Mouse (Mus musculus) cerebellum, adult 11 months (tissue): ENCODE measurements at regions not wholly inside any gene's neighbourhood (a gene's known extent, or its start where the extent isn't known, plus 50 kb on each side); places are given as distances from the start of the nearest gene placed in this dataset.

Experiments used
- DNase-seq: peaks from one replicate; pipeline ENCODE4 v3.0.0; 2022

- no peak for DNase-seq
These were observed 326.1 kb upstream of the Zfp637 start for GRCm38 (mm10) chr6:117514831-117515230.

- DNase-seq, result no peak
These were observed 324.1 kb upstream of the Zfp637 start for GRCm38 (mm10) chr6:117516906-117517305.

- DNase-seq, result no peak
These were observed 322.0 kb upstream of the Zfp637 start for GRCm38 (mm10) chr6:117518939-117519338.

GRCm38 (mm10) chr6:117519466-117519865 is 321.5 kb upstream of the Zfp637 start:
- DNase-seq, result no peak

GRCm38 (mm10) chr6:117526161-117526935 is 314.6 kb upstream of the Zfp637 start:
- DNase-seq, result no peak

- no peak for DNase-seq
These were observed 313.5 kb upstream of the Zfp637 start for GRCm38 (mm10) chr6:117527526-117527925.

- no peak for DNase-seq
These were observed 306.8 kb upstream of the Zfp637 start for GRCm38 (mm10) chr6:117534149-117534548.

GRCm38 (mm10) chr6:117534991-117535390 is 306.0 kb upstream of the Zfp637 start:
- DNase-seq, result no peak

GRCm38 (mm10) chr6:117536084-117536483 is 304.9 kb upstream of the Zfp637 start:
- DNase-seq, result no peak

GRCm38 (mm10) chr6:117542431-117542830 is 298.5 kb upstream of the Zfp637 start:
- no peak for DNase-seq

GRCm38 (mm10) chr6:117544276-117545196 is 296.4 kb upstream of the Zfp637 start:
- no peak for DNase-seq

- no peak for DNase-seq
These were observed 290.1 kb upstream of the Zfp637 start for GRCm38 (mm10) chr6:117550930-117551329.

- DNase-seq, result no peak
These were observed 288.8 kb upstream of the Zfp637 start for GRCm38 (mm10) chr6:117552006-117552667.

- no peak for DNase-seq
These were observed 277.8 kb upstream of the Zfp637 start for GRCm38 (mm10) chr6:117563159-117563558.

GRCm38 (mm10) chr6:117563704-117564103 is 277.3 kb upstream of the Zfp637 start:
- no peak for DNase-seq

- no peak for DNase-seq
These were observed 274.2 kb upstream of the Zfp637 start for GRCm38 (mm10) chr6:117566786-117567185.

GRCm38 (mm10) chr6:117567691-117568090 is 273.3 kb upstream of the Zfp637 start:
- DNase-seq, result no peak

GRCm38 (mm10) chr6:117569576-117570326 is 271.2 kb upstream of the Zfp637 start:
- no peak for DNase-seq

- DNase-seq, result no peak
These were observed 270.6 kb upstream of the Zfp637 start for GRCm38 (mm10) chr6:117570346-117570745.

- no peak for DNase-seq
These were observed 270.2 kb upstream of the Zfp637 start for GRCm38 (mm10) chr6:117570791-117571190.

GRCm38 (mm10) chr6:117572006-117572405 is 269.0 kb upstream of the Zfp637 start:
- no peak for DNase-seq

- DNase-seq, result no peak
These were observed 267.6 kb upstream of the Zfp637 start for GRCm38 (mm10) chr6:117573371-117573770.

- DNase-seq, result no peak
These were observed 266.8 kb upstream of the Zfp637 start for GRCm38 (mm10) chr6:117574146-117574545.
